In the genomic region with DNA sequence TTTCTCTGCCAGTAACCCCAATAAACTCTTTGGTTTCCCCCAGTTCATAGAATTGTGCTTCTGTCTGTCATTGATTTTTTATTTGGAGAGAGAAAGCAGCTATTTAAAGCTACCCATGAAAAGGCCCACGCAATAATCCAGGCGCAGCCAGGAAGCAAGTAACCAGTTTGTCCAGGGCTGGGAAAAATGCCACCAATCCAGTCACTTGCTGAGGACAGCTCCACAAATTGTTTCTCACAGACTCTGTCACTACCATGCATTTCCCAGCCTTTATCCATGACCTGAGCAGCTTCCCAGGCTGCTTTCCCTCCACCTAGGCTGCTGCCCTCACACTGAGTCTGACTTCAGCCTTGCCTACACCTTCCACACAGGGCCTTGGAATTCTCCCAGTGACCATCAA, we compare ENCODE assay signal across 27 mouse cellular contexts.
DNase-seq lines count a peak whose midpoint lies in the region; ATAC-seq lines count a peak whose summit lies in the region.
"Had no signal": no experiment of that assay in that cellular context is flagged by ENCODE, and none has a peak within 500 bp of the region (broad histone marks: within the 10 kb centered on the region; RNA-seq: fewer than 3 reads in every experiment).

No protein-coding gene starts in this region.

- no peaks in the 10 kb centered on the region for H3K27me3 ChIP-seq in midbrain, embryonic 11.5 days (ENCODE audit: control insufficient read depth, insufficient read depth, low read length)
- H3K27me3 ChIP-seq in midbrain, embryonic 10.5 days (ENCODE audit: low read depth, poor library complexity, severe bottlenecking): no peaks in the 10 kb centered on the region
- H3K27me3 ChIP-seq: CH12.LX; neural tube, embryonic 13.5 days; Patski had no signal

- H3K36me3 ChIP-seq in midbrain, embryonic 11.5 days (ENCODE audit: control insufficient read depth, insufficient read depth, low read length): no peaks in the 10 kb centered on the region
- no peaks in the 10 kb centered on the region for H3K36me3 ChIP-seq in midbrain, embryonic 10.5 days
- H3K36me3 ChIP-seq: embryonic facial prominence, embryonic 10.5 days; forebrain, embryonic 15.5 days; G1E; hindbrain, embryonic 10.5 days; limb, embryonic 15.5 days; neural tube, embryonic 13.5 days had no signal

- no peak for ATAC-seq in midbrain, embryonic 11.5 days (ENCODE audit: low FRiP score)
- ATAC-seq: forebrain, embryonic 15.5 days; hindbrain, embryonic 16.5 days; intestine, embryonic 16.5 days; Patski had no signal

- no peak overlapping the region for H3K27ac ChIP-seq in midbrain, embryonic 11.5 days (ENCODE audit: low read depth, low read length)
- H3K27ac ChIP-seq in midbrain, embryonic 10.5 days (replicated peaks): no peak overlapping the region
- H3K27ac ChIP-seq: embryonic facial prominence, embryonic 10.5 days; forebrain, embryonic 15.5 days; hindbrain, embryonic 10.5 days; limb, embryonic 15.5 days; liver, embryonic 14.5 days had no signal

- DNase-seq in cerebellum, postnatal 25 days: peak; percentile 58 to 71
- DNase-seq in cerebellum, postnatal 4 days (ENCODE audit: low spot score in 2 of 2): no peak
- peak; percentile 64 for DNase-seq in midbrain, embryonic 11.5 days (ENCODE audit: low spot score, missing footprints)
- no peak for DNase-seq in midbrain, embryonic 10.5 days (ENCODE audit: low spot score)
- peak; percentile 73 for DNase-seq in brain, adult 2 months (ENCODE audit: low read depth, low spot score)
- peak; percentile 6 for DNase-seq in layer of hippocampus, adult 9-10 months (ENCODE audit: low spot score)
- DNase-seq in spleen, postnatal 14 days (ENCODE audit: low spot score in 2 of 2): no peak
- DNase-seq: adrenal gland, adult 2 months; B cell, adult 2 months; kidney, adult 9 months; kidney, postnatal 25 days; left cerebral cortex, postnatal 4 days; lung, embryonic 14.5 days; midbrain, embryonic 14.5 days; thymus, postnatal 4 days had no signal

- no peak overlapping the region for H3K9ac ChIP-seq in midbrain, embryonic 11.5 days (ENCODE audit: low read length)
- H3K9ac ChIP-seq: forebrain, embryonic 15.5 days; limb, embryonic 15.5 days; liver, embryonic 14.5 days; lung, embryonic 14.5 days had no signal

- H3K9me3 ChIP-seq in midbrain, embryonic 11.5 days (ENCODE audit: control insufficient read depth, low read length): no peaks in the 10 kb centered on the region
- H3K9me3 ChIP-seq in midbrain, embryonic 10.5 days (replicated peaks): no peaks in the 10 kb centered on the region
- H3K9me3 ChIP-seq: embryonic facial prominence, embryonic 10.5 days; forebrain, embryonic 15.5 days; hindbrain, embryonic 10.5 days; limb, embryonic 15.5 days; neural tube, embryonic 13.5 days had no signal

- WGBS in midbrain, embryonic 11.5 days: 91% methylated on average over 2 of the region's 2 CpGs
- 100% methylated on average over 2 of the region's 2 CpGs for WGBS in midbrain, embryonic 10.5 days

- H3K4me1 ChIP-seq in midbrain, embryonic 11.5 days (ENCODE audit: control insufficient read depth, insufficient read depth, low read length): peaks cover 9% of the 10 kb centered on the region
- peaks cover 27% of the 10 kb centered on the region for H3K4me1 ChIP-seq in midbrain, embryonic 10.5 days
- H3K4me1 ChIP-seq: limb, embryonic 15.5 days had no signal

- no peak overlapping the region for H3K4me2 ChIP-seq in midbrain, embryonic 11.5 days
- H3K4me2 ChIP-seq: forebrain, embryonic 15.5 days; heart, embryonic 11.5 days; limb, embryonic 15.5 days; lung, embryonic 14.5 days; neural tube, embryonic 13.5 days had no signal

- H3K4me3 ChIP-seq in midbrain, embryonic 11.5 days (ENCODE audit: low read depth, low read length): no peak overlapping the region
- no peak overlapping the region for H3K4me3 ChIP-seq in midbrain, embryonic 10.5 days
- H3K4me3 ChIP-seq: embryonic facial prominence, embryonic 10.5 days; forebrain, embryonic 15.5 days; hindbrain, embryonic 10.5 days; limb, embryonic 15.5 days; neural tube, embryonic 13.5 days had no signal

Comparison
In these comparisons a context has a peak if more than half of its experiments do, and no peak if none do; other contexts are left out.
1. DNase-seq: peak in cerebellum, postnatal 25 days (2 of 2), midbrain, embryonic 11.5 days (single experiment), brain, adult 2 months (single experiment) and layer of hippocampus, adult 9-10 months (single experiment); none in cerebellum, postnatal 4 days (0 of 2), midbrain, embryonic 10.5 days (single experiment) and spleen, postnatal 14 days (0 of 2).